Mouse (Mus musculus): ENCODE data around the gene Hspa1b. TPM values are rescaled to one million over a fixed set of nuclear protein-coding genes. Genes with fewer than 3 reads are reported as not detected.
"Not testable (repeated sequence)": the region's sequence is repeated elsewhere in the genome, so short reads cannot be mapped to it uniquely, and the experiment has no call there.

Hspa1b gene
- polyA plus RNA-seq, 1 experiment from 2014 or later = 0.24 TPM

DNA sequence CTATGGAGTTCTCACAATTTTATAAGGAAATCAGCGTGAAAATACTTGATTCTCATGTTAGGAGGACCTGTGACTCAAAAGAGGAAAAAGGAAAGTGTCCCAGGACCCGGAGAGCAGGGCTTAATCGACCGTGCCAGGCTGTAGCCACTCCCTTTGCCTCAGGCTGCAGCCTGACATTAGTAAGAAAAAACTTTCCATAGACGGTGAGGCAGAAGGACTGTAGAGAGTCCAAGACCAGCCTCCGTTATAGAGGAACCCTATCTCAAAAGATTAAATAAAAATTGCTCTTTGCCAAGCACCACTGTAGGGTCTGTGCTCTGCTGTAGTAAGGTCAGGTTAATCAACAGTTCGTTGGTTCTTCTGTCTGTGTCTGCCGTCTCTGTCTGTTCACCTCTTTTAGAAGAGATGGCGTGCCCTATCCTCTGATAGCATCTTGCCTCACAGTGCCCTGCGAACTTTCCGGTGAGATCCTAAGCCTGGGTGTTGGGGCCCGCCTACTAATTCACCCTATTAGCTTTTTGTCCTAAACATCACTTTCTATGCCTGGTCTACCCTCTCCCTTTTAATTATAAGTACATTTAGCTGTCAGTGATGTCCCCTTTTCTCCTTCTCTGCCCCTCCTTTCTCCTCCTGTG is 960 bp upstream of the Hspa1b start:
- Histone ChIP-seq H3K4me1 (ENCODE audit: control insufficient read depth, insufficient read depth, low read length) (peaks cover 5% of the 10 kb centered on the region), H3K9me3 (replicated peaks; ENCODE audit: control insufficient read depth, low read length, poor library complexity, severe bottlenecking) (no peaks in the 10 kb centered on the region), H3K4me2 (ENCODE audit: low read length) (peak overlapping the region; percentile 88), H3K27me3 (ENCODE audit: control insufficient read depth, insufficient read depth, low read depth, low read length) (peaks cover 10% of the 10 kb centered on the region), H3K36me3 (ENCODE audit: control insufficient read depth, insufficient read depth, low read length) (no peaks in the 10 kb centered on the region), H3K27ac (ENCODE audit: low read length) (no peak overlapping the region), H3K9ac (ENCODE audit: low read depth, low read length) (no peak overlapping the region), H3K4me3 (ENCODE audit: low read depth, low read length) (peak overlapping the region; percentile 48)
- 13% methylated on average over 12 of the region's 12 CpGs for WGBS
- ATAC-seq = no peak

DNA sequence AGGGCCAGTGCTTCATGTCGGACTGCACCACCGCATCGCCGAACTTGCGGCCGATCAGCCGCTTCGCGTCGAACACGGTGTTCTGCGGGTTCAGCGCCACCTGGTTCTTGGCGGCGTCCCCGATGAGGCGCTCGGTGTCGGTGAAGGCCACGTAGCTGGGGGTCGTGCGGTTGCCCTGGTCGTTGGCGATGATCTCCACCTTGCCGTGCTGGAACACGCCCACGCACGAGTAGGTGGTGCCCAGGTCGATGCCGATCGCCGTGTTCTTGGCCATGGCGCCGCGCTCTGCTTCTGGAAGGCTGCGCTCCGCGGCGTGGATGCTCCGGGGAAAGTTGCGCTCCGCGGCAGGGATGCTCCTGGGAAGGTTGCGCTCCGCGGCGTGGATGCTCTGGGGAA is 306 bp downstream of the Hspa1b start:
- Histone ChIP-seq H3K4me3 (ENCODE audit: low read depth, low read length) (peak overlapping the region; percentile 48), H3K4me2 (ENCODE audit: low read length) (peak overlapping the region; percentile 88), H3K9ac (ENCODE audit: low read depth, low read length) (peak overlapping the region; percentile 34; the same call in 1 of the 2 replicates)
- H3K9me3 ChIP-seq (replicated peaks; ENCODE audit: control insufficient read depth, low read length, poor library complexity, severe bottlenecking); H3K27me3 ChIP-seq (ENCODE audit: control insufficient read depth, insufficient read depth, low read depth, low read length); H3K27ac ChIP-seq (ENCODE audit: low read length); H3K36me3 ChIP-seq (ENCODE audit: control insufficient read depth, insufficient read depth, low read length); H3K4me1 ChIP-seq (ENCODE audit: control insufficient read depth, insufficient read depth, low read length): not testable (repeated sequence)
- peak; percentile 69 for ATAC-seq
- WGBS = under 1% methylated on average over 23 of the region's 47 CpGs

DNA sequence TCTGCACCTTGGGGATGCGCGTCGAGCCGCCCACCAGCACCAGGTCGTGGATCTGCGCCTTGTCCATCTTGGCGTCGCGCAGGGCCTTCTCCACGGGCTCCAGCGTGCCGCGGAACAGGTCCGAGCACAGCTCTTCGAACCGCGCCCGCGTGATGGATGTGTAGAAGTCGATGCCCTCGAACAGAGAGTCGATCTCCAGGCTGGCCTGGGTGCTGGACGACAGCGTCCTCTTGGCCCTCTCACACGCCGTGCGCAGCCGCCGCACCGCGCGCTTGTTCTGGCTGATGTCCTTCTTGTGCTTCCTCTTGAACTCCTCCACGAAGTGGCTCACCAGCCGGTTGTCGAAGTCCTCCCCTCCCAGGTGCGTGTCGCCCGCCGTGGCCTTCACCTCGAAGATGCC is 1.1 kb downstream of the Hspa1b start:
- H3K4me2 ChIP-seq (ENCODE audit: low read length); H3K27me3 ChIP-seq (ENCODE audit: control insufficient read depth, insufficient read depth, low read depth, low read length); H3K27ac ChIP-seq (ENCODE audit: low read length); H3K36me3 ChIP-seq (ENCODE audit: control insufficient read depth, insufficient read depth, low read length); H3K9me3 ChIP-seq (replicated peaks; ENCODE audit: control insufficient read depth, low read length, poor library complexity, severe bottlenecking); H3K4me1 ChIP-seq (ENCODE audit: control insufficient read depth, insufficient read depth, low read length); ATAC-seq; H3K4me3 ChIP-seq (ENCODE audit: low read depth, low read length); H3K9ac ChIP-seq (ENCODE audit: low read depth, low read length): not testable (repeated sequence)
- WGBS = 31% methylated on average over 23 of the region's 40 CpGs

DNA sequence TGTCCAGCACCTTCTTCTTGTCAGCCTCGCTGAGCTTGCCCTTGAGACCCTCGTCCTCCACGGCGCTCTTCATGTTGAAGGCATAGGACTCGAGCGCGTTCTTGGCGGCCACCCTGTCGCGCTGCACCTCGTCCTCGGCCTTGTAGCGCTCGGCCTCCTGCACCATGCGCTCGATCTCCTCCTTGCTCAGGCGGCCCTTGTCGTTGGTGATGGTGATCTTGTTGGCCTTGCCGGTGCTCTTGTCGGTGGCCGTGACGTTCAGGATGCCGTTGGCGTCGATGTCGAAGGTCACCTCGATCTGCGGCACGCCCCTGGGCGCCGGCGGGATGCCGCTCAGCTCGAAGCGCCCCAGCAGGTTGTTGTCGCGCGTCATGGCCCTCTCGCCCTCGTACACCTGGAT is 1.7 kb downstream of the Hspa1b start:
- H3K9me3 ChIP-seq (replicated peaks; ENCODE audit: control insufficient read depth, low read length, poor library complexity, severe bottlenecking); H3K4me1 ChIP-seq (ENCODE audit: control insufficient read depth, insufficient read depth, low read length); ATAC-seq; H3K27ac ChIP-seq (ENCODE audit: low read length); H3K27me3 ChIP-seq (ENCODE audit: control insufficient read depth, insufficient read depth, low read depth, low read length); H3K36me3 ChIP-seq (ENCODE audit: control insufficient read depth, insufficient read depth, low read length); H3K4me2 ChIP-seq (ENCODE audit: low read length); H3K4me3 ChIP-seq (ENCODE audit: low read depth, low read length); H3K9ac ChIP-seq (ENCODE audit: low read depth, low read length): not testable (repeated sequence)
- WGBS = 20% methylated on average over 33 of the region's 40 CpGs

DNA sequence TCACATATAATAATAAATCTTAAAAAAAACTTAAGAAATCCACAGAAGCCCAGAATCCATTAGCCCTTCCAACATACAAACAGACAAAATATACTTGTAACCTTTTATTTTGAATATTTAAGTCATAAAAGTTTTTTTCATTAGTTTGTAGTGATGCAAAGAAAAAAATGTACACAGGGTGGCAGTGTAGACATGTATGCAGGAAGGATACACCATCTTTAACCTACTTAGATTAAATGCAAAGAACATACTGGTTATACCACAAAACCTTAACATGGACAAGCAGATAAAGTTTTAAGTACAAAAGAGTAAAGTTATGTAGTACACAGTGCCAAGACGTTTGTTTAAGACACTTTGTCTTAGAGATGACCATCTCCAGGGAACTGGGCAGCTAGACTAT is 2.7 kb downstream of the Hspa1b start:
- Histone ChIP-seq H3K27me3 (ENCODE audit: control insufficient read depth, insufficient read depth, low read depth, low read length) (peaks cover 7% of the 10 kb centered on the region), H3K36me3 (ENCODE audit: control insufficient read depth, insufficient read depth, low read length) (no peaks in the 10 kb centered on the region), H3K9me3 (replicated peaks; ENCODE audit: control insufficient read depth, low read length, poor library complexity, severe bottlenecking) (no peaks in the 10 kb centered on the region), H3K27ac (ENCODE audit: low read length) (no peak overlapping the region), H3K4me3 (ENCODE audit: low read depth, low read length) (no peak overlapping the region), H3K9ac (ENCODE audit: low read depth, low read length) (no peak overlapping the region), H3K4me1 (ENCODE audit: control insufficient read depth, insufficient read depth, low read length) (peaks cover 5% of the 10 kb centered on the region), H3K4me2 (ENCODE audit: low read length) (no peak overlapping the region)
- no peak for ATAC-seq
- 36% methylated on average over 1 of the region's 1 CpGs for WGBS

DNA sequence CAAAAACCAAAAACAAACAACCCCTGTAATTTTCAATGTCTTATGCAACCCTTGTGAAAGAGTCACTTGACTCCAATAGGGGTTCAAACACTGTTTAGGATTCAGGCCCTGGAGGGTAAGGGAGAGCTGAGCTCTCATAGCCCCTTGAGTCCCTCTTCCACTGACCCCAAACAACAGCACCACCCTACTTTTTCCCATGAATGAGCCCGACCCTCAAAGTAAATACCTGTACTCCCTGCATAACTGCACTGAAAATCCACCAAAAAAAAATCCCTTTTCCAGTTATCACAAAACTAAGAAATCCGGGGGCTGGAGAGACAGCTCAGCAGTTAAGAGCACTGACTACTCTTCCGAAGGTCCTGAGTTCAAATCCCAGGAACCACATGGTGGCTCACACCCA is 3.2 kb downstream of the Hspa1b start:
- ATAC-seq = no peak
- no peaks in the 10 kb centered on the region for H3K9me3 ChIP-seq (replicated peaks; ENCODE audit: control insufficient read depth, low read length, poor library complexity, severe bottlenecking)
- H3K9ac ChIP-seq (ENCODE audit: low read depth, low read length) = no peak overlapping the region
- H3K27ac ChIP-seq (ENCODE audit: low read length) = no peak overlapping the region
- WGBS = 85% methylated on average over 3 of the region's 3 CpGs
- H3K4me1 ChIP-seq (ENCODE audit: control insufficient read depth, insufficient read depth, low read length) = peaks cover 9% of the 10 kb centered on the region
- H3K4me2 ChIP-seq (ENCODE audit: low read length) = no peak overlapping the region
- no peaks in the 10 kb centered on the region for H3K36me3 ChIP-seq (ENCODE audit: control insufficient read depth, insufficient read depth, low read length)
- no peak overlapping the region for H3K4me3 ChIP-seq (ENCODE audit: low read depth, low read length)
- H3K27me3 ChIP-seq (ENCODE audit: control insufficient read depth, insufficient read depth, low read depth, low read length) = peaks cover 7% of the 10 kb centered on the region

DNA sequence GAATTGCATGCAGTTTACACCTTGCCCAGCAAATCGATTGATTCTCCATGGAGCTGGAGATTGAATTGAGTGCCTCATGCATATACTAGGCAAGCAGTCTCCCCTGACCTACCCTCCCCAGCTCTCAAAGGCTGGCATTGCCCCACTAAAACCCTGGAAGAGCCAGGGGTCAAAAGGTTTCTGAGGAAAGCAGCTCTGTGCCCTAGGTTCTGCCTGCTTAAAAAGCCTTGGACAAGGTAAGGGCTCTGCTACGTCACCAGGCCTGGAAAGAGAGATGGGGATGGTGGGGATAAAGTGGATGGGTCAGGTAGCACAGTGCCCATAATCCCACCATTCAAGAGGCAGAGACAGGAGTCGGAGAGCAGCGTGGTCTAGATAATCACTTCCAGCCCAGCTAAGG is 4.2 kb downstream of the Hspa1b start:
- ATAC-seq = no peak
- H3K4me3 ChIP-seq (ENCODE audit: low read depth, low read length) = no peak overlapping the region
- H3K36me3 ChIP-seq (ENCODE audit: control insufficient read depth, insufficient read depth, low read length) = 0 out of 2 replicates have a peak, but pooled peaks cover 2% of the 10 kb centered on the region
- no peak overlapping the region for H3K9ac ChIP-seq (ENCODE audit: low read depth, low read length)
- peaks cover 18% of the 10 kb centered on the region for H3K4me1 ChIP-seq (ENCODE audit: control insufficient read depth, insufficient read depth, low read length)
- H3K27ac ChIP-seq (ENCODE audit: low read length) = no peak overlapping the region
- H3K27me3 ChIP-seq (ENCODE audit: control insufficient read depth, insufficient read depth, low read depth, low read length) = 0 out of 2 replicates have a peak, but pooled peaks cover under 1% of the 10 kb centered on the region
- 84% methylated on average over 4 of the region's 4 CpGs for WGBS
- H3K4me2 ChIP-seq (ENCODE audit: low read length) = no peak overlapping the region
- H3K9me3 ChIP-seq (replicated peaks; ENCODE audit: control insufficient read depth, low read length, poor library complexity, severe bottlenecking) = no peaks in the 10 kb centered on the region

DNA sequence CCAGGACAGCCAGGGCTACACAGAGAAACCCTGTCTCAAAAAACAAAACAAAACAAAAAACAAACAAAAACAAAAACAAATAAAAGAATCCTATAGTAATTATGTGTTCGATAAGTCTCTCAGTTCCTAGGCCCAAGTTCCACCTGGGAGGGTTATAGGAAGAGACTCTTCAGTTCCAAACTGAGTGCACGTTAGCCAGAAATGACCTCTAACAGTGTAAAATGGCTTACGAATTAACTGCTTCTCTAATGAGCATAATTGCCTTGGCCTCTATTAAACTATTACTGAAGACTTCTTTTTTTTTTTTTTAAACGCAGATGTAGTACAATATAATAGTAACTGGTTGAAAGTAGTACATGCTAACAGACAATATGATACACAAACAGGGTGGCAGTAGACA is 5.1 kb downstream of the Hspa1b start:
- H3K4me2 ChIP-seq (ENCODE audit: low read length) = no peak overlapping the region
- 89% methylated on average over 4 of the region's 4 CpGs for WGBS
- H3K27me3 ChIP-seq (ENCODE audit: control insufficient read depth, insufficient read depth, low read depth, low read length) = no peaks in the 10 kb centered on the region
- no peak overlapping the region for H3K9ac ChIP-seq (ENCODE audit: low read depth, low read length)
- peaks cover 7% of the 10 kb centered on the region; the same call in 1 of the 2 replicates for H3K36me3 ChIP-seq (ENCODE audit: control insufficient read depth, insufficient read depth, low read length)
- no peak overlapping the region for H3K27ac ChIP-seq (ENCODE audit: low read length)
- no peaks in the 10 kb centered on the region for H3K9me3 ChIP-seq (replicated peaks; ENCODE audit: control insufficient read depth, low read length, poor library complexity, severe bottlenecking)
- H3K4me3 ChIP-seq (ENCODE audit: low read depth, low read length) = no peak overlapping the region
- H3K4me1 ChIP-seq (ENCODE audit: control insufficient read depth, insufficient read depth, low read length) = peaks cover 14% of the 10 kb centered on the region
- no peak for ATAC-seq

DNA sequence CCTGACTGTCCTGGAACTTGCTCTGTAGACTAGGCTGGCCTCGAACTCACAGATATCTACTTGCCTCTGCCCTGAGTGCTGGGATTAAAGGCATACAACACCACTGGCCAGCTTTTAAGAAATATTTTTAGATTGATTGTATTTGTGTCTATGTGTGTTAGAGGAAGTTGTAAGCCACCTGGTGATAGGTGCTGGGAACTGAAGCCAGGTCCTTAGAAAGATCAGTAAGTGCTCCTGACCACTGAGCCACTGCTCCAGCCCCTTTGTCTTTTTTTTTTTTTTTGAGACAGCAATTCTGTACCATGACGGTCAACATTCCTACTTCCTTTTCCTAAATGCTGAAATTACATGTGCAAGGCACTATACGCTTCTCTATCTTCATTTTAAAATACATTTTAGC is 5.8 kb downstream of the Hspa1b start:
- Histone ChIP-seq H3K4me1 (ENCODE audit: control insufficient read depth, insufficient read depth, low read length) (peaks cover 14% of the 10 kb centered on the region), H3K9me3 (replicated peaks; ENCODE audit: control insufficient read depth, low read length, poor library complexity, severe bottlenecking) (no peaks in the 10 kb centered on the region), H3K9ac (ENCODE audit: low read depth, low read length) (no peak overlapping the region), H3K36me3 (ENCODE audit: control insufficient read depth, insufficient read depth, low read length) (peaks cover 7% of the 10 kb centered on the region; the same call in 1 of the 2 replicates), H3K27ac (ENCODE audit: low read length) (no peak overlapping the region), H3K27me3 (ENCODE audit: control insufficient read depth, insufficient read depth, low read depth, low read length) (no peaks in the 10 kb centered on the region), H3K4me3 (ENCODE audit: low read depth, low read length) (0 out of 2 replicates have a peak overlapping the region, but pooled peaks have one; percentile 94), H3K4me2 (ENCODE audit: low read length) (no peak overlapping the region)
- 91% methylated on average over 3 of the region's 3 CpGs for WGBS
- ATAC-seq = no peak

Data from midbrain, embryonic 16.5 days (tissue).